Mouse (Mus musculus) forebrain, embryonic 10.5 days (tissue): Measurements from ENCODE around the gene Vwa8. TPM values are rescaled to one million over a fixed set of nuclear protein-coding genes. Genes with fewer than 3 reads are reported as not detected.

Source experiments
- DNase-seq: peaks from one replicate; pipeline ENCODE4 v3.0.0-alpha.2; 2017; ENCODE audit warnings: low spot score; ENCODE audit errors: extremely low spot score
- H3K27ac ChIP-seq: fragments of 300-500 bp; sonication (generic); 2 replicates; pipeline ENCODE4 v1.5.1; 2016; ENCODE audit warnings: mild to moderate bottlenecking
- H3K27me3 ChIP-seq: fragments of 300-500 bp; sonication (generic); 2 replicates; pipeline ENCODE4 v1.6.1; 2016; ENCODE audit warnings: mild to moderate bottlenecking; ENCODE audit not compliant: poor library complexity, severe bottlenecking
- H3K36me3 ChIP-seq: fragments of 300-500 bp; sonication (generic); replicated peaks from 2 replicates; pipeline ENCODE4 v1.6.1; 2016; ENCODE audit warnings: mild to moderate bottlenecking, moderate library complexity
- H3K4me1 ChIP-seq: fragments of 300-500 bp; sonication (generic); 2 replicates; pipeline ENCODE4 v1.6.1; 2016
- H3K4me3 ChIP-seq: fragments of 300-500 bp; sonication (generic); 2 replicates; pipeline ENCODE4 v1.5.1; 2016; ENCODE audit warnings: mild to moderate bottlenecking, moderate library complexity
- H3K9me3 ChIP-seq: fragments of 300-500 bp; sonication (generic); 2 replicates; pipeline ENCODE4 v1.6.1; 2016; ENCODE audit warnings: mild to moderate bottlenecking, moderate library complexity
- WGBS: fragments of 180-500 bp; shearing (Covaris S2); methylation state at CpG from one replicate; pipeline ENCODE4 v1.1.7; 2016; 5-methylcytosine and 5-hydroxymethylcytosine counted together
- polyA plus RNA-seq: library from polyadenylated mRNA; unstranded; fragments of >200 nt; fragmentation: Nextera tagmentation; extraction: Ambion mirVana; gene quantifications from 2 replicates; pipeline ENCODE4 v1.2.1, GENCODE M21; 2016

The Vwa8 gene
- polyA plus RNA-seq, 1 experiment from 2014 or later = 7.8 TPM

DNA sequence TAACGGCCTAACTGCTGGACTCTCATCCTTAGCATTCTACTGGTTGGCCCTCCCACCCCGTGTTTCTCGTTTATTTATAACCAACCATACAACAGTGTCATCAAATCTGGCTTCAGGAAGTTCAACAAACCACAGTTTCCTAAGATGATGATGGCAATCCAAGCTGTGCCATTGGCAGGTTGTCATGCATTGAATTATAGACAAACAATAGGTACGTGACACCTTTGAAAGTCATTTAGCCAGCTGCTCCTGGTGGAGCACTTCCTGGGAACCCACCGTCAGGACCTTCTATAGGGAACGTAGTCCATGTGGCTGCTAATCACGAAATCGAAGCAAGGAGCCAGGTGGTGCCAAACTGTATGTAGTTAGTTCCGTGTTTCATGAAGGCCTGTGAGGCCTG is 270.5 kb downstream of the Vwa8 start:
- Histone ChIP-seq H3K27me3 (no peaks in the 10 kb centered on the region), H3K36me3 (no peaks in the 10 kb centered on the region), H3K4me3 (no peak overlapping the region), H3K27ac (no peak overlapping the region), H3K9me3 (no peaks in the 10 kb centered on the region), H3K4me1 (no peaks in the 10 kb centered on the region)
- WGBS = 91% methylated on average over 9 of the region's 9 CpGs
- no peak for DNase-seq

DNA sequence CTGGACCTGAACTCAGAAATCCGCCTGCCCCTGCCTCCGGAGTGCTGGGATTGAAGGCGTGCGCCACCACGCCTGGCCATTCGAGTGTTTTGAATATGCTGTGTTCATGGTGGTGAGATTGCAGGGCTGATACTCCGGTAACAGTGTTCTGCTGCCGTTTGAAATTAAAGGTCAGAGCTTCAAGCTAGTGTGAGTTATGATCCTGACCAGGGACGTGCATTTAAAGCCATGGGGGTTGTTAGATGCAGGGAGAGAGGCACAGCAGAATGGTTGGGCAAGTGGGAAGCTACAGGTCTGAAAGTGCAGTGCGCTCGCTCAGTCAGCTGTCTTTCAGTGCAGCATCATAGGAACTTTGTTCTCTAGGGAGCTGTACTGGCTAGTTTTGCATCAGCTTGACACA is 271.8 kb downstream of the Vwa8 start:
- no peaks in the 10 kb centered on the region for H3K36me3 ChIP-seq
- H3K27ac ChIP-seq = no peak overlapping the region
- DNase-seq = no peak
- peaks cover 4% of the 10 kb centered on the region; the same call in 1 of the 2 replicates for H3K4me1 ChIP-seq
- H3K9me3 ChIP-seq = no peaks in the 10 kb centered on the region
- no peaks in the 10 kb centered on the region for H3K27me3 ChIP-seq
- 94% methylated on average over 11 of the region's 11 CpGs for WGBS
- no peak overlapping the region for H3K4me3 ChIP-seq

DNA sequence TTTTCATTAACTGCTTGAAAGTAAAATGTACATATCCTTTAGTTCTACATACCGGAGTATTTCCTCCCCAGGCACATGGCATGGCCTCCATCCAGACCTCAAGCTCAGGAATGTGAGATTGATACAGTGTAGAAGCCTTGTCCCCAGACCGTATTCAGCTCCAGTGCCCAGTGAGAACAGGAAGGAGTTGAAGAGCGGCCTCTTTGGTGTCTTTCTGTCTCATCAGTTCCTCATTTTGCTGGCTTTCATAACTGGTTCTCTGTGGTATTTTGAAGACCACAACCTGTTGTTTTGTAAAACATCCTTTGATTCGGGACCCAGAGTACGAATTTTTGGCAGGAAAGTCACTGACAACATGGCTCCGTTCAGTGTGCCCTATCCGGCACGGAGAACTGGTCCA is 274.6 kb downstream of the Vwa8 start:
- H3K4me1 ChIP-seq = peaks cover 4% of the 10 kb centered on the region; the same call in 1 of the 2 replicates
- no peak overlapping the region for H3K4me3 ChIP-seq
- no peaks in the 10 kb centered on the region for H3K36me3 ChIP-seq
- DNase-seq = no peak
- H3K9me3 ChIP-seq = no peaks in the 10 kb centered on the region
- H3K27me3 ChIP-seq = no peaks in the 10 kb centered on the region
- no peak overlapping the region for H3K27ac ChIP-seq
- WGBS = 90% methylated on average over 8 of the region's 8 CpGs

DNA sequence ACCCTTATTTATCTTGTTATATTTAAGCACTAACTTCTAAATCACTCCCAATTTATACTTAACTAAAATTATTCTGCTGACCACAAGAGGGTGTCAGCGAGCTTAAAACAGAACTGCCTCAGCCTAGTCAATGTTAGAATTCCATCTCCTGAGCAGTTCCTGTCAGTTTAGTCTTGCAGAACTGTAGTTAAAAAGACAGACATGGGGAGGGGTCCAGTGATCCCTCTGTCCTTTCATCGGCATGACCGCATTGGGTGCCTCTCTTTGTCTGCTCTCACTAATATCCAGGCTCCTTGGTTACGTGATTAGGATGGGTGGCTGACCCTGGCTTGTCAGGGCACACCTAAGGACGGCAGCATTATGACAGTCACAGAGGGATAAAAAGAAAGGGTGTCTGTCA is 275.8 kb downstream of the Vwa8 start:
- Histone ChIP-seq H3K36me3 (no peaks in the 10 kb centered on the region), H3K9me3 (no peaks in the 10 kb centered on the region), H3K27ac (no peak overlapping the region), H3K4me1 (peaks cover 4% of the 10 kb centered on the region; the same call in 1 of the 2 replicates), H3K4me3 (no peak overlapping the region), H3K27me3 (no peaks in the 10 kb centered on the region)
- peak; percentile 36 for DNase-seq
- WGBS = 48% methylated on average over 5 of the region's 5 CpGs

DNA sequence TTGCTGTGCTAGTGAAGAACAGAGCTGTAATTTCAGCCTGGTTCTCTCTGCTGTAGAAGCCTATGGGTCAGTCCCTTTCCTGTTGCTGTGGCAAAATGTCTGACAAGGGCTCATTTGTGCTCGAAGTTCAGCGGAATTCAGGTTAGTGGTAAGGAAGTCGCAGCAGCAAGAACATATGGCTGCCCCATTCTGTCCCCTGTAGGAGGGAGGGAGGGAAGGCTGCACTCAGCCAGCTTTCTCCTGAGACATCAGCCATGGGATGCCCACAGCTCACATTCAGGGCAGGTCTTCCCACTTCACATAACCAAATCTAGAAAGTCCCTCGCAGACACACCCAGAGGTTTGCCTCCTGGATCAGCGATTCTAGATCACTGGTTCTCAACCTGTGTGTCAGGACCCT is 277.3 kb downstream of the Vwa8 start:
- 86% methylated on average over 5 of the region's 5 CpGs for WGBS
- H3K36me3 ChIP-seq = no peaks in the 10 kb centered on the region
- no peak for DNase-seq
- H3K4me1 ChIP-seq = peaks cover 4% of the 10 kb centered on the region; the same call in 1 of the 2 replicates
- no peaks in the 10 kb centered on the region for H3K27me3 ChIP-seq
- no peak overlapping the region for H3K27ac ChIP-seq
- H3K9me3 ChIP-seq = no peaks in the 10 kb centered on the region
- H3K4me3 ChIP-seq = no peak overlapping the region

DNA sequence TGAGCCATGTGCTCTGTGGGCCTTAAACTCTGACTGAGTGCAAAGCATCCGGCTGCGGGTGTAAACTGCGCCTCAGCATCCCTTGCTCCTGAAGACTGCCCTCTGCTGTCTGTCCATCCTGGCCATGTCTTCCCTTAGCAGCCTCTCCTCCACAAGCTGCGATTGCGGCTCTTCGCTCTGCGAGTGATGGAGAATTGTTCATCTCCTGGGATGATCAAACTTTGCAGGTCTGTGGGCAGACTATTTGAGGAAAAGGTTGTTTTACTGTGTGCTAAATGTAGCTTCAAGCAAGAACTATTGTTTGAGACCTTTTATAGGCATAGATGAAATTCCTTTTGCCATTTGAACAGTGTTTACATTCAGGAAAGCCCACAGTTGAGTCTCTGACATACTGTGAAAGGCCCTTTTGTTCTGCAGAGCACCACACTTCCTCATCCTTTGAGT is 286.1 kb downstream of the Vwa8 start:
- H3K27ac ChIP-seq = peak overlapping the region; percentile 70
- peaks cover 27% of the 10 kb centered on the region for H3K4me1 ChIP-seq
- H3K27me3 ChIP-seq = 0 out of 2 replicates have a peak, but pooled peaks cover 3% of the 10 kb centered on the region
- no peaks in the 10 kb centered on the region for H3K36me3 ChIP-seq
- H3K4me3 ChIP-seq = no peak overlapping the region
- no peaks in the 10 kb centered on the region for H3K9me3 ChIP-seq
- WGBS = 5% methylated on average over 7 of the region's 7 CpGs
- DNase-seq = no peak

DNA sequence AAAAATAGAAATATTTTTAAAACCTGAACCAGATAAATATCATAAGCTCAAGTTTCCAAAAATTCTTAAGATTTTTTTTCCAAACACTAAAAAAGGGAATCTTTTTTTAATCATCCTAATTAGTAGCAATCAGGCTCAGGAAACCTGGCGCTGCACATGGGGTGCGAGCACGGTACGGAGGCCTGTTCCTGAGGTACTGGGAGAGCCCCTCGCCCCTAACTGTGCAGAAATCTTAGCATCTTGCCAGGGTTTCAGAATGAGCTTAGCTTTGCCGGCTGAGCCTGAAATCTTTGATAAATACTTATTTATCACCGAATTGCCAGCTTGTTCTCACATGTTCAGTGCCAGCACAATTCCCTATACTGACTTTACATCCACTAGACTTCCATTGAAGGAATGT is 286.6 kb downstream of the Vwa8 start:
- 59% methylated on average over 7 of the region's 7 CpGs for WGBS
- H3K27ac ChIP-seq = peak overlapping the region; percentile 66; the same call in 1 of the 2 replicates
- no peaks in the 10 kb centered on the region for H3K9me3 ChIP-seq
- no peak overlapping the region for H3K4me3 ChIP-seq
- H3K4me1 ChIP-seq = peaks cover 32% of the 10 kb centered on the region
- H3K36me3 ChIP-seq = no peaks in the 10 kb centered on the region
- H3K27me3 ChIP-seq = 0 out of 2 replicates have a peak, but pooled peaks cover 3% of the 10 kb centered on the region
- DNase-seq = no peak

DNA sequence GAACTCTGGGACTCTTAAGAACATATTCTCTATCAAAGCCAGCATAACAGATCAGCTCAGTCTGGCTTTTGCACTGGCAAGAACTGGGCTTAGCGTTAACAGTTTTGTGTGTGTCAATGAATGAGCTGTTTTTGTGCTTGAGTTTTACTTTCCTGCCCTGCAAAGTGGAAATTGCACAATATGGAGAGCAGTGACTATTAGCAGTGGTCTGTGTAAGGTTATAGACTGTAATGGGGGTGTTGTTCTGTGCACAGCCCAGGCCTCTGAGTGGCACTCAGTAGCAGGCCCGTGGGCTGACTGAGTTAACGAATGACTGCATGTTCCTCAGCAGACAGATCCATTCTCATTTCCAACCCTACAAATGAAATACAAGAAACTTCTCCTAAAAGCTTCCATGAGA is 287.7 kb downstream of the Vwa8 start:
- Histone ChIP-seq H3K4me1 (peaks cover 44% of the 10 kb centered on the region), H3K4me3 (no peak overlapping the region), H3K27me3 (0 out of 2 replicates have a peak, but pooled peaks cover 3% of the 10 kb centered on the region), H3K9me3 (no peaks in the 10 kb centered on the region), H3K27ac (peak overlapping the region; percentile 62; the same call in 1 of the 2 replicates), H3K36me3 (no peaks in the 10 kb centered on the region)
- DNase-seq = no peak
- 87% methylated on average over 3 of the region's 3 CpGs for WGBS

DNA sequence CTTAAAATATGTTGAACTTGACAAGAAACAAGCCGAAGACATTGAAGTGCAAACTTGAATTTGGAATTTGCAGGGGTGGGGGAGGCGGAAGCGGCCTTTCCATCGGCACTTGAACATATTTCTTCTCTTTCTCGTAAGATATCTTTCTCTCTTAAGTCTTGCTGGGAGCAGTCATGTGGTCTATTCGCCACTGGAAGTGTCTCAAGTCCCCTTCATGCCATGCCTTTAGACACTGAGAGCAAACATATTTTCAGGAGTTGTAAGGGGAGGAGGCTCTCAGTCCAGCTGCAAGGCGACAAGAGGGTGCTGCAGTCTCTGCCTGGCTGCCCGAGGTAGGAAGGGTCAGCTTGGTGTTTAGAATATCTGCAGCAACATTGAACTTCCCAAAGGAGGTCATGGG is 288.2 kb downstream of the Vwa8 start:
- no peak for DNase-seq
- H3K4me1 ChIP-seq = peaks cover 44% of the 10 kb centered on the region
- no peaks in the 10 kb centered on the region for H3K36me3 ChIP-seq
- 86% methylated on average over 8 of the region's 8 CpGs for WGBS
- H3K4me3 ChIP-seq = no peak overlapping the region
- H3K27ac ChIP-seq = no peak overlapping the region; the same call in 1 of the 2 replicates
- no peaks in the 10 kb centered on the region for H3K9me3 ChIP-seq
- H3K27me3 ChIP-seq = 0 out of 2 replicates have a peak, but pooled peaks cover 3% of the 10 kb centered on the region

DNA sequence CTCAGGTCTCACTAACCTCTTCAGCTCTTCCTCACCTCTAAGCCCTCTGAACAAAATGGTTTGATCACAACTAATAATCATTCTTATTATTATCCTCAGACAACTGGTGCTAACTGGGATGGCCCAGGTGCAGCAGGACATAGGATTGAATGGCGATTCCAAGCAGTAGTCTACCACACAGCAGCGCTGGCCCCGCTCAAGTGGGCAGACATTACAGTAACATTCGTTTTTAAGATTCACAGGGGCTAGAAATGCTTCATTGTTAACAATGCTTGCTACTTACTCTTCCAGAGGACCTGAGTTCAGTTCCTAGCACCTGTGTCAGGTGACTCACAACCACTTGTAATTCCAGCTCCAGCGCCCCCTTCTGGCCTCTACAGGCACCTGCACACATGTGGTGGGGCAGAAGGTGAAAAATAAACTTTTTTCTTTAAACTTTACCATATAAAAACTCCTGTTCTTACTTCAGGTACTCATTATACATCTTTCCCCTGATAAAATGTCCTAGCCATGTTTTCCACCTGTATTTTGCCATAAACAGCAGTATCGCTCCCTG is 290.3 kb downstream of the Vwa8 start:
- no peaks in the 10 kb centered on the region for H3K9me3 ChIP-seq
- 0 out of 2 replicates have a peak, but pooled peaks cover 3% of the 10 kb centered on the region for H3K27me3 ChIP-seq
- H3K4me3 ChIP-seq = no peak overlapping the region
- 90% methylated on average over 6 of the region's 6 CpGs for WGBS
- DNase-seq = no peak
- no peak overlapping the region for H3K27ac ChIP-seq
- no peaks in the 10 kb centered on the region for H3K36me3 ChIP-seq
- H3K4me1 ChIP-seq = peaks cover 52% of the 10 kb centered on the region

DNA sequence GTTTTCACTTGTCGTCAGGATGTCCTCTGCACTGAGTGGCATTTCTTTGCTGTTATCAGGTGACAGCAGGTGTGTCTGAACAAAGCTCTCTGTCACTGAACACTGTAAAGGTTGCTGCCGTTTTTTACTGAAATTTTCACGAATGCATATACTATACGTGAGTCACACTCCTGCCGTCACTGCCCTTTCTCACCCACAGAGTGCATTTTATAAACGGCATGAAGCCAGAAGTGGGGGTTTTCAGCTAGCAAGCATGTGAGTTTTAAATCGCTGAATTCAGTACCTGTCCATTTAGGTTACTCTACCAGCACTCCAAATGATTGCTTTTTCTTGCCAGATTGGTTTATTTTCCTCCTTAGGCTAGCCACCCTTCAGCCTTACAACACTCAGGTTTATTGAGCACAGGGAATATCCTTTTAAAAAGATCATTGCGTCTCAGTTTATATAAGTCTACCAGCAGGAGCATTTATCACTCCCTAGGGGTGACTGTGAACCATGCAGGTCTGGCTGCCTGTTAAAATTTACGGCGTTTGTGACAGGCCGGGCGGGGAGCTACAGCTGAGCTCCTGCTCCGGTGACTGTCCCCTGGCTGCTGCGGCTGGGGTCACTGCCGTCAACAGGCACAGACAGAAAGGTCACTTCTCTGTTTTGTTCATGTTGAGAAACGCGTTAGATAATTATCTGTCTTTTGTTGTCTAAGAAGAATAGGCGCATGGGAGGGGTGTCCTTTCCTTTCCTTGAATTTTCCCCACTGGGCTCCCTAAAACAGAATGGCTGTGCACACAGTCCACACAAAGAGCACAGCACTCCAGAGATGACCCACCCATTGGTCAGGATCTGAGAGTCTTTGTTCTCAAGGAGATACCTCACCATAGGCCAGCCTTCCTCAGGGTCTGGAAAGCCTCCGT is 291.3 kb downstream of the Vwa8 start:
- Histone ChIP-seq H3K36me3 (no peaks in the 10 kb centered on the region), H3K9me3 (no peaks in the 10 kb centered on the region), H3K4me1 (peaks cover 43% of the 10 kb centered on the region), H3K27me3 (0 out of 2 replicates have a peak, but pooled peaks cover 3% of the 10 kb centered on the region), H3K4me3 (no peak overlapping the region), H3K27ac (peak overlapping the region; percentile 65)
- WGBS = 44% methylated on average over 19 of the region's 19 CpGs
- DNase-seq = no peak

DNA sequence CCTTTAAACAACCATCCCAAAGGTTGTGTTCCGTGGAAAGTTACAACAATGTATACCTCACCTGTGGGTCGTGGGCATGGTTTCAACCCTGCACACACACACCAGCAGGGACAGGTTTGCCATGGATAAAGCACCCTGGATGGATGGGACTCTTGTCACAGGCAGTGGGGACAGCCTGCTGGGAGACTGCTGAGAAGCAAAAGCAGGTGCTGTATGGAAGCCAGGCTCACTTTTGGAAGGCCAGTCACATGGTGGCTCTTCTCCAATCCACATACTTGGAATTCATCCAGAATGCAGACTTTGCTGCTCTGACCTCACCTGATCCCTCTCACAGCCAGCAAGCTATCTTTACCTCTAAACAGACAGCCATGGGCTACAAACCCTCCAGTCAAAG is 292.0 kb downstream of the Vwa8 start:
- Histone ChIP-seq H3K4me3 (no peak overlapping the region), H3K27ac (peak overlapping the region; percentile 65), H3K36me3 (no peaks in the 10 kb centered on the region), H3K4me1 (peaks cover 37% of the 10 kb centered on the region), H3K9me3 (no peaks in the 10 kb centered on the region), H3K27me3 (0 out of 2 replicates have a peak, but pooled peaks cover 3% of the 10 kb centered on the region)
- DNase-seq = no peak
- WGBS = 84% methylated on average over 2 of the region's 2 CpGs

DNA sequence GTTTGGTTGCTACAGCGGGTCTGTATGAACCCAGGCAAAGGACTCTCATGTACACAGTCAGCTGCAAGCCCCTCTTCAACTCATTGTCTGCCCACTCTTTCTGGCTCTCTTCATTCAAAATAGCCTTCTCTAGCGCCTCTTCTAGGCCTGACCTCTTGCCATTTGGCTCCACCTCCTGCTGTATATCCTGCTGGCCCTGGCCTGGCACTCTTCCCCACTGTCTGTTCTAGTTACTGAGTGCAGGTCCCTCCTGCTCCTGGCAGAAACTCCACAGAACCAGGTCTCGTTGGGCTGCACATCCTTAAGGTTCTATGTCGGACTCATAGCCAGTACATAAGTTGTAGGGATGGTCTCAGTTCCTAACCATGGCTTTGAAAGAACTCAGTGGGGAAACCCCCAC is 293.5 kb downstream of the Vwa8 start:
- DNase-seq = no peak
- Histone ChIP-seq H3K27me3 (no peaks in the 10 kb centered on the region), H3K4me3 (no peak overlapping the region), H3K4me1 (peaks cover 30% of the 10 kb centered on the region), H3K27ac (peak overlapping the region; percentile 36; the same call in 1 of the 2 replicates), H3K9me3 (no peaks in the 10 kb centered on the region), H3K36me3 (no peaks in the 10 kb centered on the region)
- 85% methylated on average over 4 of the region's 4 CpGs for WGBS
